Mouse (Mus musculus): ENCODE results near the gene Gm5617. TPM values are rescaled to one million over a fixed set of nuclear protein-coding genes. Genes with fewer than 3 reads are reported as not detected.

Gm5617 gene
- 13.8 and 16.0 TPM in 2 replicates for polyA plus RNA-seq (2012; rRNA removed)

DNA sequence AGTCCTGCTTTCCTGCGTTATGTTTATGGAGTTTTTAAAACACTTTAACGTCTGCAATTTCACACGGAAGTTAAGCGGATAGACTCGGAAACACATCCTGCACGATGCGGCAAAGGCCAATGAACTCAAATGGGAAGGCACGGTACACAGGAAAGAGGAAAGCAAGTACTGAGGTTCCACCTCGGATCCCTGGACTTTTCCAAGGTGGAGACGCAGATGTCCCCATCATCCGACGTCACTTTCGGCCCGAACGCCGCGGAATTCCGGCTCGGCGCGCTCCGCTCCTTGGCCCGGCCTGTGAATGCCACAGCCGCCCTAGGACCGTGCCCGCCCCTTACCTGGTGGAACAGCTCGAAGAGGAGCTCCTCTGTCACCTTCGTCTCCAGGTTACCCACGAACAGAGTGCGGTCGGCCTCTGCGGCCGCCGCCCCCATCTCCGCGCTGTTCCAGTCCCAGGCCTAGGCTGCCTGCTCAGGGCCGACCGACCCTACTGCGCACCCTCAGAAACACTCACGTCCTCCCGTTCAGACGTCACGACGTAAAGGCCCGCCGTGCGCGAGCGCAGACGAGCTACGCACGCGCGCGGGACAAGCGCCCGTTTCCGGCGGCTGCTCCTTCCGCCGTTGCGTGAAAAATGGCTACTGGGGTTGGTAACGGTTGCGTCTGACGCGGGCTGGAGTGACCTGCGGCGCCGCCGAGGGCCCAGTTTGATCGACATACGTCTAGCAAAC is at the start of gene Gm5617, which contains the start of gene Rbm7:
Gm5617 (plus strand) TSS at position 626 of the 731 bp plus-strand sequence.
Rbm7 (minus strand) TSS at position 483 of the 731 bp plus-strand sequence.

DNA sequence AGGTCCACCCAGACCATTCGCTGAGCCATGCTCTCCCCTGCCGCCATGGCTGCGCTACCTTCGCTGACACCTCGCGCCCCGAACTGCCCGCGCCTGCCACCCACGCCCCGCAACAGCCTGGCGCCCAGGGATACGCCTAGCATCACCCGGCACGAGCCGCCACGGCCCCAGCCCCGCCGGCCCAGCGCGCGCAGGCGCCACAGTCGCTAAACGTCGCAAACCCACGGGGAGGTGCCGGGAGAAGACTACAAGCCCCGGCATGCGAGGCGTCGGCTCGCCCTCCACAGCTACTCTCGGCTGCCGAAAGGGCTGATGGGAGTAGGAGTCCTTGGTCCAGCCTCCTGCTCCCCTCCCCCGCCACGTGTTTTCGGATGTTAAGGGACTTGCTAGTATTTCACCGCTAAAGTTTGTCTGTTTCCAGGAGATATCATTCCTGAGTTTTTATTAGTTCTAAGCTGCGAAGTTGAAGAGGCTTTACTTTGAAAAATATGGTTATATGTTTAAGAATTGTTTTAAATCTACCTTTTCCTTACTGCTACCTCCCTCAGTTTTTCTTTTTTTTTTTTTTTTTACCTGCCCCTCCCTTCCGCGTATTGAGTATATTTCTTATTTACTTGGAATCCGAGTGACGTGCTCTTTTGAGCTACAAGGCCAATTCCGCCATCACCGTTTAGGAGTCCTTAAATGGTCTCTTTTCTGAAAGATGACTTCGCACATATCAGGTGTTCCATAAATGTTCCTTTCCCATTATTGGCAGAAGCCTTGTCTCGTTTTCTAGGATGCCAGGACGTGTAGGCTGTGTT is 14.6 kb upstream of the Gm5617 start, which contains the start of gene Rexo2:
Rexo2 (minus strand) TSS at position 213 of the 803 bp plus-strand sequence.

Other genes with a start within 250 kb of the Gm5617 start
- gene Nxpe2, start 142.0 kb upstream of the Gm5617 start, polyA plus RNA-seq (2012; rRNA removed), result 0.17 and 0.19 TPM in 2 replicates
- gene Rexo2, start 14.8 kb upstream of the Gm5617 start, polyA plus RNA-seq (2012; rRNA removed), result 138 and 144 TPM in 2 replicates
- gene Rbm7, start 143 bp upstream of the Gm5617 start, polyA plus RNA-seq (2012; rRNA removed), result 38.7 and 40.7 TPM in 2 replicates
- 1.6 TPM in 2 replicates for gene Nnmt, start 109.7 kb downstream of the Gm5617 start, polyA plus RNA-seq (2012; rRNA removed)